Mouse (Mus musculus) CD4-positive helper T cell, adult 2 months (primary cell): Measurements from ENCODE around the gene Aff3.

Source experiments
- DNase-seq: peaks from one replicate; pipeline ENCODE4 v3.0.0-alpha.2; 2012; ENCODE audit warnings: low read depth, missing footprints, low spot score

The Aff3 gene

DNA sequence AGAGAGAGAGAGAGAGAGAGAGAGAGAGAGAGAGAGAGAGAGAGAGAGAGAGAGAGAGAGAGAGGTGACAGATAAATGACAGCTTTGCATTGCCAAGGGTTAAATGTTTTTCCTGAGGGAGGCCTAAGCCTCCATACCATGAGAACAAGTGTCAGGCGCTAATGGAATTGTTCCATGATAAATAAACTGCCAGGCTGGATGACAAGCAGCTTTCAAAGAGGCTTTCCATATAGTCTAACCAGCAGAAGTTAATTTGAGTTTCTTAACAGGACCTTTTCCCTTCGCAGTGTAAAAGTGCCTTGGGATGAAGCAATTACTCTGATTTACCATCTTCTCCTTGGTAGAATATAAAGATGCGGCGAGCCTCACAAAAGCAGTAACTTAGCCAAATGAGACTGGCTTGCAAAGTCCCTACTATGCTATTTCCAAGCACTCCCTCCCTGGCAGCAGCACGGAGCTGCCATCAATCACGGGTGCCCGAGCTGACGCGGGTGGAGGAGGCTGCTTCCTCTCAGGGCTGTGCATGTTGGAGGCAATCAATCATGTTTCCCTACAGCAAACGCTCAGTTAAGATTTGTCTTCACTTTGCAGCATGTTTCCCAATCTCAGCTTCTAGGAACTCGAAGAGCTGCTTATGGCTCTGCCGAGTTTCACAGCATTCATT lies 119.3 kb downstream of the Aff3 start:
- no peak for DNase-seq

DNA sequence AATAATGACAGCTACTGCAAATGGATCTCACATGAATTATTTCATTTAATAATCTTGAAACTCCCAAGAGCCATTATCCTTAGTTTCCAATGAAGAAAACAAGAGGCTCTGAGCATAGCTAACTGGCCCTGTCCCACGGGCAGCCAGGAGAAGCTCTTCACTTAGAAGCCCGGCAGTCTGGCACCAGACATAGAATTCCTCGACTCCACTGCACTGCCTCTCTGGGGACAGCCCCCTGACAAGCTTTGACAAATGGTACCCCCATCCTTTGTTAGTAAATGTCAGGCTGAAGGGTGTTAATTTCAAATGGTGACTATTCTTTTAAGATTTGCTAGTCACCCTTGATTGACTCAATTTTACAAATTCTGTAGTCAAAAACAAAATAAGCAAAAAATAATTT lies 120.3 kb downstream of the Aff3 start:
- no peak for DNase-seq

DNA sequence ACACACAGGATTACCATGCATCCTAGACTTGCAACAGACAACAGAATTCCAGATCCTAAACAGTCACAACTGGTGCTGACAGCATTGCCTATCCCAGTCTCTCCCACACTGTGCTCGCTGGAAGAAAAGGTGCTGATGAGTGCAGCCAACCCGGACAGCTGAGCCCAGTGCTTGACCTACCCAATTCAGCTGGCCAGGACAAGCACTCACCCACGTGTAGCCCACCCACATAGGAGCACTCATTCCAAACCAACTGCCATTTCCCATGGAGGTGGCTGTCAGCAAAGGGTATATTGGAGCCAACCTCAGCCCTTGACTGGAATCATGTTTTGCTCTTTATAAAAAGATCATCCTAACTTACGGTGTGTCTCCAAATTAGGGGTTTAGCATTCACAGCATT lies 123.2 kb downstream of the Aff3 start:
- no peak for DNase-seq

DNA sequence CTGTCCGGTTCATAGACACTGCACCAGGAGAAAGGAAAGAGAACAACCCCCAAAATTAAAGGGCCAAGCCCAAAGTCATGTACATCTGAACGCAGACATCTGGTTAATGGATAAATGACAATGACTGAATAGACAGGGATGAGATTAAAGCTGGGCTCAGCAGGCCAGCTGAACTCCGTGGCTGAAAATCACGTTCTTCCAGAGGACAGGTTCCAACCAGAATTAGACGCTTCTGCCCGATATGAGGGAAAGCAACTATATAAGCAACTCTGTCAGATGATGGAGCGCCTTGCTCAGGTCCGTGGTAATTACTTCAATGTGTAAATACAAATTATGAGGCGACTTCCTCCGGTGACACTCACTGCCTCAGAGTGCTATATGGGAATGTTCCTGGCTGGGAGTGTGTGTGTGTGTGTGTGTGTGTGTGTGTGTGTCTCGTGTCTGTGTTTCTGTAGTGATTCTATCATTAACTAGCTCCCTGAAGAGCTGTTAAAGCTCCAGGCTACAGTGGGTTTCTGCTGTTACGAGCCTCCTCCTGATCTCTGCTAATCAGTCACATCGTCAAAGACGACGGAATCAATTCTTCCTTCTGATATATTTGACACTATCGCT lies 127.7 kb downstream of the Aff3 start:
- DNase-seq: no peak

DNA sequence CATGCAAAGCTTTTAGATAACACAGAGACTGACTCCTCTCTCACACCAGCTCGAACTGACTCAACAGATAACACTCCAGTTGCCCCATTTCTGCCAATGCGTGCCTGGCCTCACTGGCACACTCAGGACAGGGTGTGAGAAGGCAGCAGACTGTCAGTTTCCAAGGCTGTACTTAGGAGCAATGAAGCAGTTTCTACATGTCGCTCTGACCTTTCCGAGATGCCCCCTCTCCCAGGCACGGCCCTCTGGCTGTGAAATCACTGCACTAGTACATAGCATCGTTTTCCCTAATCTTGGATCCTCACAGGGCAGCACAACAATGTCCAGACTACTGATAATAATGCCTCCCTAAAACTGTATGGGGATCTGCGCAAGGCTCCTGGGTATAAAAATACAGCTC lies 132.2 kb downstream of the Aff3 start:
- no peak for DNase-seq

DNA sequence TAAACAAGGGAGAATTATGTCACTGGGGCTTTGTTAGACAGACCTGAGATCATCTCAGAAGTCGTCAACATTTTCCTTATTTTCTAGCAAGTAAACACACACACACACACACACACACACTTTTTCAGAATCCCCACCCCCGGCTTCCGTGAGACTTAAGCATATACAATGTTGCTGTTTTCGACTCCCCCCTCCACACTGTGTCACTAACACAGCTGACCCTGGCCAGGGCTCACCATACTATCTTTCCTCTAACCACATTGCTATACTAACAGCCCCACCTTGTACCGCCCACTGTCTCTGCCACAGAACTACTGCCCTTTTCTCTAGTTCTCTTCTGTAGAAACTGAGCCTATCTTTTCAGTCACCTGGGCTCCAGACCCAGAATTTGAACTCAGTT lies 136.1 kb downstream of the Aff3 start:
- no peak for DNase-seq

DNA sequence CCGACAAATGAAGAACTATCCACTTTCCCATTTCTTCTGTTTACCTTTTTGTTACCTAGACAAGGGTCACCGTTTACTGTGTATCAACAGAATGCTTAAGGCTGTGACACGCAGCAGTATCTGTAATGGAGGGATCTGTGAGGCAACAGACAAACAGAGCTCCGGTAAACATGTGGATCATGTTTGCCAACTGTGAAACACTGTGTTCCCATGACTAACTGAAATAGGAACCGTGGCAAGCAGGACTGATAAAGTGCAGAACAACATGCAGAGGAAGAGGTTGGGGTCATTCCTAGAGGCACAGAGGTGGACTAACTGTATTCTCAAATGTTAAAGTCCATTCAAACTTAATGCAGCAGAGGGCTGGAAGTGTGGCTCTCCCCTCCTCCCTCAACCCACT lies 138.2 kb downstream of the Aff3 start:
- no peak for DNase-seq

DNA sequence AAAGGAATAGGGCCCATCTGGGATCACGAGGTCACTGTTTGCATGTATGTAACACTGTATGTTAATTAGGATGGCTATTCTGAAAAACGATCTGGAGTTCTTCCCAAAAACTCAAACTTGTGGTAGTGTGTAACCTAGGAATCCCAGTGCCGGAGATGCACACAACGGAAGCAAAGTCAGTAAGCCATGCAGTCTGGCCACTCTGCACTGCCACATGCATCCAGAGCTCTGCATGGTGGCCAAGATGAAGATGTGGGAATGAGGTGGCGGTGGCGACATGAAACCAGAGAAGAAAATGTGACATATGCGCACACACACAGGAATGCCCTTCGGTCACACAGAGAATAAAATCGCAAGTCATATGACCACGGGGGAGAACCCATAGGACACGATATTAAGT lies 143.1 kb downstream of the Aff3 start:
- DNase-seq: no peak

DNA sequence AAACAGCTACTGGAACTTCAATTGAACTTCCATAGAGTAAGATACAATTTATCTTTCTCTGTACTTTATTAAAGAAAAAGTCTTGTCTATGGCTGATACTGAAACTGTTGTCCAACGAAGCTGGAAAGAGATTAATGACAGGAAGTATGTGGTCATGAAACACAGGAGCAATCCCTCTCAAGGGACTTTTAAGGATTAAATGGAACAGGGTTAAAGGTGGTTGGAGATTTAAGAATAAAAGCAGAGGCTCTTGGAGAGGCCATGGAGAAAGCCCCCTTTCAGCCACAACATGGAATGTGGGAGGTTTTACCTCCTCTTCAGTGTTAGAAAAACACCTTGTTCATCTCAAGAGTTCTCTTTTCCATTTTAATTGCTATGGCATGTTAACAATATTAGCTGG lies 148.5 kb downstream of the Aff3 start:
- no peak for DNase-seq

DNA sequence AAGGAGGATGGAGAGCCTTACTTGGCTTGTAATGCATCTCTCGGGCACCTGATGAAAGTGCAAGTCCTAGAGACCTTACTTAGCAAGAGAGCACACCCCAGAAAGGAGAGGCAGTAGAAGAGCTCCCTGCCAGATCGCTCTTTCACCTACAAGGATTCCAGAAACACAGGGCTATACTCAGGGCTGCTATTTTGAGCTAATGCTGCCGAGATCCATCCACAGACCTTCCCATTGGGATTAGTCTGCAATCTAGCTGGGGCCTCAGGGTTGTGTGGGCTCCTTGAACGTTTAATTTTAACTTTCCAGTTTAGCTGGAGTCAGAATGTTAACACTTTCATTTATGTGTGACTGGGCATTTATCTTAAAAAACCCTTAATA lies 150.1 kb downstream of the Aff3 start:
- DNase-seq: no peak

DNA sequence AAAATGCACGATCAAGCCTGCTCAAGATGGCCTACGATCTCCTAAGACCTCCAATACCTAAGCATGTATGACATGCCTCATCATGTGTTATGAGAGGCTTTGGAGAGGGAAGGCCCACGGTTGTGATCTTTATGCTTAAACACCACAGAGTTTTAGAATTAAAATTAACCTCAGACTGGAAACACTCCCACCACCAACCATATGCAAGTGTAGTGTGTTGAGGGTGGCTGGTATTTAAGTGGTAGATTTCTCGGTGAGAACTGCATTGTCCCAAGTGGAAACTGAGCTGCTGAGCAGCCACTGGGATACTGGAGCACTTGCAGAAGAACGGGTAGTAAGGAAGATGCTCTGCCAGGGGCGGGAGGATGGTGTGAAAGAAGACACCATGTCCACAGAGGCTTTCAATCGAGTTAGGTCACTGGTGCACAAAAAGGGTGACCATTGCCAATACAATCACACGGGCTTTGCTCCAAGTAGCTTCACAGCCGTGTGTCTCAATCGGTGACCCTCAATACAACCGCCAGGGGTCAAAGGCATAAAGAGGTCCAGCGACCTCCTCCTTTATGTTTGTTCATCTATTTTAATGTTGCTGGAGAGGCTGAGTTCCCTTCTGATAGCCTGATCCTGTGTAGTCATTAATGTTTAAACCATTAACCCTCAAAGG lies 150.7 kb downstream of the Aff3 start:
- no peak for DNase-seq

DNA sequence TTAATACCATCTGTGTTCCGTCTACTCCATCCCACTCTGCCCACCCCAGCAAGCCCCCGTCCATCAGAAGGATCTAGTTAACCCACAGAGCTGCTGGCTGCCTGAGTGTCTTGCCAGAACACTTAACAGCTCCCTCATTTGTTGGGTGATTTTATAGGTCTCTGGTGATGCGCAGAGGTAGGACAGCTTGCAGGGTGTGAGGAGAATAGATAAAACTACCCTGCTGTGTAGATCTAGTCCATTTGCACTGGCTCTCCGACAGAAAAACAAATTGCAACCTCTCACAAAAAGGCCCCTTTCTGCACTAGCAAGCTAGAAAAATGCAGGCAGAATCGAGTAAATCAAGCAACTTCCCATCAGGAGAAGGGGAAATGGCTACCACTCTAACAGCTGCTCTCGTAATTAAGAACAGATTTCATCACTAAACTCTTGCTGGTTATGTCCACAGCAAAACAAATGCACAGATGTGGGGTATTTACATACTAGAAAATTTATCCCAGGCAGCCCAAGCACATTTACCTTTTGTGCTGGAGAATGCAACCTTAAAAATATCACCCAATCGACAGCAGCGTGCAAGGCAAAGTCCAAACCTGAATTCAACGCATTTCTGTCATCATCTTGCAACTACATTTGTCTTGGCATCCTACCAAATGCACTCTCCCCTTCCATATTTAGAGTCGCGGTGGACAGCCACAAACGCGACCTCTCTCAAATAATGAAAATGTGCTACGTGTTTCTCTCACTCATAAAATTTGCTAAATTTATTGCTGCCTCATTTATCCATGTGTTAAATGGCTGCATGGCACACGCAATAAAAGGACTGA lies 152.3 kb downstream of the Aff3 start:
- no peak for DNase-seq

DNA sequence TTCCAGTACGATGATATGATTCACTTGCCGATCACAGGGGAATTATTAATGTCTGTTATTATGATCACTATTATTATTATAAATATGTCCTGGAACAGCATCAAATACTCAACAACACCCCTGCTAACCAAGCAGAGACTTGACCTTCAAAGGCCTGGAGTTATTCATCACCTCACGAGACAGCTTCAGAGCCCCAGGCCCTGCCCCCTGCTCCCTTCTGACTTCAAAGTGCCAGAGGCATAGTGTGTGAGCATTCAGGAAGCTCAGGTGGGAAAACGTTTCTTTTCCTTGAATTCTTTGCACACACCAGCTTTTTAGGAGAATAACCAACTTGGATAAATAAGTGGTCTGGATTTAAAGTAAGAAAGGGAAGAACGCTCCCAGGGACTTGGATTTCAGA lies 153.7 kb downstream of the Aff3 start:
- DNase-seq: no peak

DNA sequence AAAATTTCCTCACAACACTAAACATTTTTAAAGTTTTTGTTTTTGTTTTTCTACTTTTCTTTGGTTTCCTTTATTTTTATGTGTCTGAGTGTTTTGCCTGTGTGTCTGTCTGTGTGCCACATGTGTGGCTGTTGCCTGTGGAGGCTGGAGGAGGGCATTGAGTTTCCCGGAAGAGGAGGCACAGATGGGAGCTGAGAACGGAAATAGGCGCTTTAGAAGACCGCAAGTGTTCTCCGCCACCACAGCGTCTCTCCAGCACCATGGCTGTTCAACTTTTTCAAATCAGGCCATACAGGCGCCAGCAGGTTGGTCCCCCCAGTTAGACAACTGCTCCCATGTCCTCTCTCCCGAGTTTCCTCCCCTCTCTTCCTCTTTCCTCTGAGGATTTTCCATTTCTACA lies 155.5 kb downstream of the Aff3 start:
- DNase-seq: no peak

DNA sequence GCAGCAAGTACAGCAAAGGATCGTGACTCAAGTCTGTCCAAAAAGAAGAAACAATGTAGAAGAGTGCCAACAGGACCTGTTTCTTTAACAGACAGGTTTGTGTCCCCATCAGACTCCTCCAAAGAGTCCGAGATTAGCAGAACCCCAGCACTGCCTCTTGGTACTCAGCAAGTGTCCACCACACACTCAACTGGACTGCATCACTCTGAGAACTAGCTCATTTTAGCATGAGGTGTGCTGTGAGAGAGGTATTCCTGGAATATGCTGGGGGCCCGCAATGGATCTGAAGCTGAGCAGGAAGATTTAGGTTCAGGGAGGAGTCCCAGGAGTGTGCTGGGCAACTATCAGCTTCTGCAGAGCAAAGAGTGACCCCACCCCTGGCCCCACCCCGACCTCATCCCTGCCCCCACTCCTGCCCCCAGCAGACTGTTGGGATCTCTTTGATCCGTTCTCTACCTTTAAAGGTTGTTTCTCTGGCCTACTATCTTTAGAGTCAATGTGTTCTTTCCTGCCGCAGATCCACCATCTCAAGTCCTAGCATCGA lies 157.0 kb downstream of the Aff3 start:
- no peak for DNase-seq

DNA sequence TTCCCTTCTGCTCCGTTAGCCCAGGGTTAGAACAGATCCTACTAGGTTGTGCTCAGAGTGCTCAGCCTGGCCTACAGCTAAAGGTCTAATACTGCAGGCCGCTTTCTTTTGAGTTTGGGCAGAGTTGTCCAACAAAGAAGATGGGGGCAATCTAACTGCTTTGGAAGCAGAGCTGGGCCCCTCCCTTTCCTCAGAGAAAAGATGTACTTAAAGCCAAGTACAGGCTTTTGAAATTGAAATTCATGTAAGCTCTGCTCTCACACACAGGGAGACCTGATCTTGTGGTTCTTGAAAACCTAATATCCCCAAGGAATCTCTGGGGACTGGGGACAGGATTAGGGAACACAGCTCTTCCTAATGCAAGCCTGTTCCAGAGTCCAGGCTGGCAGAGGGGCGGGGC lies 158.4 kb downstream of the Aff3 start:
- no peak for DNase-seq

DNA sequence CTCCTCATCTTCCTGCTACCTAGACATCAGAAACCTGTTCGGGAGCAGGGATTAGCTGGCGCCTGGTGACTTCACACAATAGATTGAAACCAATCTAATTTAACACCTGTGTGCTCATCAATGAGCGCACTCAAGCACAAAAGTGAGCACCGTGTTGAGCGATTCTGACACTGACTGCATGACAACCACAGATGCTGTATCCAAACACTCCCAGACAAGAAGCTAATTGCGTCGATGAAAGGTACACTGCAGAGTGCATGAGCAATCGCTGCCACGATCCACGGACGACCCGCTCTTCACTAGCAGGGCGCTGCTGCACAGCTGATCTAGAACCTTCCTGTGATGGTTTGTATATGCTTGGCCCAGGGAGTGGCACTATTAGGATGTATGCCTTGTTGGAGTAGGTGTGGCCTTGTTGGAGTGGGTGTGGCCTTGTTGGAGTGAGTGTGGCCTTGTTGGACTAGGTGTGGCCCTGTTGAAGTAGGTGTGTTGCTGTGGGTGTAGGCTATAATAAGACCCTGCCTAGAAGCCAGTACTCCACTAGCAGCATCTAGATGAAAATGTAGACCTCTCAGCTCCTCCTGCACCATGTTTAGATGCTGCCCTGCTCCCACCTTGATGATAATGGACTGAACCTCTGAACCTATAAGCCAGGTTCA lies 161.2 kb downstream of the Aff3 start:
- no peak for DNase-seq

DNA sequence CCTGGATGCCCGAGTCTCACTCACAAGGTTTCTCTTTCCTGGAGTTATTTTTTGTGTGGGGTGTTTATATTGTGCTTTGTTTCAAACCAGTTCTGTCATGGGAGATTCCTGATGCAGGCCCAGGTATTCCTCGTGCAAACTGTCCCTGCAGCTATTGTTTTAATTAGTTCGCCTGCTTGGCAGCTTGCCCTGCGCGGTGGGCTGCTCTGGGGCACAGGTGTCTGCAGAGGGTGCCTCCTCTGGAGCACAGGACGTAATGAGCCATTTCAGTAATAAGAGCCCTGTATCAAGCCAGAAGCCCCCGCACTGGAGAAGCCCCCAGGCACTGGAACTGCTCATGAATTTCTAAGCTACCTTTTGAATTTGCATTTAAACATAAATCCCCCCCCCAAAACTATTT lies 162.0 kb downstream of the Aff3 start:
- no peak for DNase-seq

DNA sequence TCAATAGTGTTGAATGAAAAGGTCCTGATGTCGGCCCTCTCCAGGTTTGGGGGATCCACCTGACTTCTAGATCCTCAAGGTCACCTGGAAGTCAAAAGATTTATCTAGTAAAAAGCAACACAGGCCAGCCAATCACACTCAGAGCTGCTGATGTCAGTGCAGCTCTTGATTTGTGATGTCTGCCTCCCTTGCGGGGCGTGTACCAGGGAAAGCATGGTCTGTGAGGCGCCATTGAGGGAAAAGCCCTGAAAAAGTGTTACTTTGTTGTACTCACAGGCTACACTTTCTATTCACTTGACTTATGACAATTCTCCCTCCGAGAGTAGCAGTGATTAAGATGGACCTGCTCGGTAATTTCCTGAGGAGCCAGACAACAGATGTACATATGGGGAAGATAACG lies 163.5 kb downstream of the Aff3 start:
- DNase-seq: no peak

DNA sequence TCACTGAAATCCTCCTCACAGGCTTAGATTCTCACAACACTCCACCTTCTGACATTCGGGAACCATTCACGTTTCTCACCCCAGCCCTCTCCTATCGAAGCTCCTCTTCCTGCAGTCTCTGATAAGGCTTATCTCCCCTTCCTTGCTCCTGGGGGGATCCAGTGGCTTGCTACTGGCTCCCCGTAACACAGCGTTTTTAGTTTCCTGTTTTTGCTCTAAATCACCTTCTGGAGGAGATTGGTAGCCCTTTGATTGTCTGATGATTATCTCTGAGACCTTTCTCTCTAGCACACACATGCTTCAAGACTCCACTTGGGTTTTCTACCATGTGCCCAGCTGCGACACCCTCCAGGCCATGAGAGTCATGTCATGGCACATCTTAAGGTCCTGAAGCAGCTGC lies 165.3 kb downstream of the Aff3 start:
- no peak for DNase-seq

DNA sequence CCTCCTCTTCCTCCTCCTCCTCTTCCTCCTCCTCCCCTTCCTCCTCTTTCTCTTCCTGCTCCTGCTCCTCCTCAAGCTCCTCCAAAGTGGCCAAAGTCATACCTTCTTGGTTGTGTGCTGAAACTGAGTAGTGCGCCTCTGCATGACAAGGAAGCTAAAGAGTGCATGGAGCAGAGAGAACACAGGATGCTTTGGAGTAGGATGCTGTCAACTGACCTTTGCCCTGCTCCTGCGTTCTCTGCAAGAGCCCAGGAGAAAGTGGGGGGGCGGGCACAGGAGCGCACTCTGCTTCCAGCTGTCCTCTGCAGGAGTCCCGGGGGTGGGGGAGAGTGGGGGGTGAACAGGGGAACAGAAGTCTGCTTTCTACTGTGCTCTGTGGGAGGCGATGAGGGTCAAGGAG lies 167.2 kb downstream of the Aff3 start:
- DNase-seq: no peak
